Mouse (Mus musculus) ES-CJ7 (cell line): Measurements from ENCODE around the gene Trex1.
A peak's percentile ranks its signal among the peaks of the same experiment; 100 is the strongest.

Experiments used
- DNase-seq: peaks from one replicate; pipeline ENCODE4 v3.0.0; 2011; ENCODE audit warnings: low read depth, low spot score

Gene Trex1

DNA sequence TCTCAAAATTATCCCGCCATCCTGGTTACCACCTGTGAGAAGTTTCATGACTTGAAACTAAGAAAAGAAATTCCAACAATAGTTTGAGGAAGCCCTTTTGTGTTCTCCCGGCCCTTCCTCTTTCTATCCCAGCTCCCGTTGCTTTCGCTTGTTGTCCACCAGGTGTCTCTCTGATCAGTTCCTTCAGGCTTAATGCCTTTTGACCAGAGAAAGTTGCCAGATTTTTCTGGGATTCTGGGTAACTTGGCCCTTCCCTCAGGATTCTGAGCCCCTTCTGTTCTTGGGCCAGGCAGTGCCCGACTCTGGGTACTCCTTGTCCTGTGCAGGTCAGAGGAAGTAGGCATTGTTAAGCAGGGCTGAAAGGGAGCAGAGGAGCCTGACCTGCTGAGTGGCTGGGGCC is 28.5 kb upstream of the Trex1 start:
- DNase-seq = peak; percentile 63

DNA sequence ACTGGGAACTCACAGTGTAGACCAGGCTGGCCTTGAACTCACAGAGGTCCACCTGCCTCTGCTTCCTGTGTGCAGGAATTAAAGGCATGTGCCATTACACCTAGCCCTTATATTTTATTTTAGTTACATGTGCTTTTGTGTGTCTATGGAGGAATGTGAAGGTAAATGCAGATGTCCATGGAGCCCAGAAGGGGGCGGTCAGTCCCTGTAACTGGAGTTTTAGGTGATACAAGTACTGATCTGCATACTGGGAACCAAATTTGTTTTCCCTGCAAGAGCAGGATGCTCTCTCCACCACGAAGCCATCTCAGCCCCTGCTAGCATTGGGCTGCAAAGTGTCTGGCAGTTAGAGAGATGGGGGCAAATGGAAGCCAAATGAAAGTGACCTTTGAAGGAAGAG is 25.4 kb upstream of the Trex1 start:
- DNase-seq = peak; percentile 72

GRCm38 (mm10) chr9:109082124-109082800 is 22.7 kb upstream of the Trex1 start, which contains the start of the genes Ccdc51 and Tma7:
Gene Ccdc51 (plus strand): TSS chr9:109082493.
Gene Tma7 (minus strand): TSS chr9:109082587.
- DNase-seq = peak; percentile 96

DNA sequence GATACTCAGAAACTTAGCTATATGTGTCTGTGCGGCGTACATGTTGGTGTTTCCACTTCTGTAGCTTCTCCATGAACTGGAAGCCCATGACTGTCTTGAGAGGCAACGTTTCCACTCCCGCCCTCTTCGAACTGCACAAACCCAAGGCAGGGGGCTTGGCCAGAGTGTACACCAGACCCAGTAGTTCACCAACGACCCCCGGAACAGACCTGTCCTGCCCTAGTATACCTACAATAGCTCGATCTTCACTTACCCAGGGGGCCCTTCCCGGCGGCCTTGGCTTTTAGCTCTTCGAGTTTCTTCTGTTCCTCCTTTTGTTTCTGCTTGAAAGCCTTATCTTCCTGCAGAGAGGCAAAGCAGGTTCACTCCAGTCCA is 22.2 kb upstream of the Trex1 start:
- DNase-seq = no peak

DNA sequence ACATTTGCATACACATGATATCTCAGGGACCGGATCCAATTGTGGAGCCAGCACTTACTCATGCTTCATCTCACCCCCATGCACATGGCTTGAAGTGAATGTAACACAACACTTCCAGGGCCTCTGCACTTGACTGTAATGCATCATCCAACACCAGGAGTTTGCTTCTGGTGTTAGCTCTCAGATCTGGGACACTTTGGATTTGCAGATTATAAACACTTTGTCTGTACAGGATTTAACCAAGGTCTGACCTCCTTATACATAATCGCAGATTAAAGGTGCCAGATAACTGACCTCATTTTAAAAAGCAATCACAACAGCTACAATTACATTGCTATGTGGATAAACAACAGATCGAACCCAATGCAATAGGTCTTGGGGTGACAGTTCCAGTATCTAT is 21.0 kb upstream of the Trex1 start:
- DNase-seq = no peak

GRCm38 (mm10) chr9:109073661-109074573 is 14.4 kb upstream of the Trex1 start, which contains the start of gene Atrip:
Gene Atrip (minus strand): TSS chr9:109074124.
- DNase-seq = peak; percentile 84

DNA sequence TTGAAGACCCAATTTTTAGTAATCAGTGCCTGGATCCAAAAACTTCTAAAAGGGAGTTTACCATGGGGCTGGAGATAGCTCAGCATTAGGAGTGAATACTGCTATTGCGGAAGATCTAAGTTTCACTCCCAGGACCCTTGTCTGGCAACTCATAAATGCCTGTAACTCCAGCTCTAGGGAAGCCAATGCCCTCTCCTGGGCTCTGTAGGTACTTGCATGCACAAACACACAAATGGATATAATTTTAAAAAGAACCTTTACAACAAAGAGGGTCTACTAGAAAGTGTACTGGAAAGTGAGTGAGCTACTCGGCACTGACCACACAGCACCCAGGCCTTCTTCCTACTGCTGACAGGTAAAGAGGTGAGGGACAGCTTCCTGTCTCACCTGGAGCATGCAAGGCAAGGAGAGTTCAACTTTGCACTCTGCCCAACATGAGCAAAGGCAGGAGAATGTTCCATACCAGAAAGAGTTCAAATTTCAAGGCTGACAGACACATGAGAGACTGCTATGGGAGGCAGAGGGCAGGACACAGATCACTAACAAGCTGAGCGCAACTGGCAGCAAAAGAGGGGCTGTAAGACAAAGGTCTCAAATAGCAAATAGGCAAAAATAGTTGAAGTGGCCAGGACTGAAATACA is 8.7 kb upstream of the Trex1 start:
- no peak for DNase-seq

GRCm38 (mm10) chr9:109060898-109061295 is 1.4 kb upstream of the Trex1 start:
- DNase-seq = no peak

DNA sequence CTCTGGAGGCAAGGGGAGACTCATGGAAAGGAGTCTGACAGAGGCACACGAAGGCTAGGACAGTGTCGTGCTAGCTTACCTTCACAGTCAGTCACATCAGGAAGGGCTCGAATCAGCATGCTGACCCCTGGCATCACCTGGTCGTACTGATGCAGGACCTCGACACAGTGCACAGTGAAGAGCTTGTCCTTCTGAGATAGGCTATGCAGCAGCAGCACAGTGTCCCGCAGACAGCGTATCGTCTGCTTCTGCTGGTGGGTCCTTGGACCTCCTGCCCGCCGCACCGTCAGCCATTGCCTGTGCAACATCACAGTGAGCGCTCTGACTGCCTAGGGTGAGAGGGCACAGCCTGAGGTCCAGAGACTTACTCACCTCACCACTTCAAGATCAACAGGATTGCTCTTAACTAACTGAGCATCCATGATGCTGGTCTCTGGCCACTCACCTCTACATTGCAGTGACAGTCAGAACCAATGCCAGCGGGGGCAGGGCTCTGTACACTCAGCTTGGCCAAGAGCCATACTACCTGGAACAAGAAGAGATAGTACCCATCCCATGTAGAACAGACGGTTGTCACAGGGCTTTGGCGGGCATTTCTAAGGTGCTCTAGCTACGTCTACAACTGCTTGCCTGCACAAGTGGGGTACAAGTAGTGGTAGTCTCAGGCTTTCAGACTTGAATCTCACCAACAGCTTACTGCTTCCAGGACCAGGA is 807 bp upstream of the Trex1 start:
- DNase-seq = no peak

GRCm38 (mm10) chr9:109058006-109058765 is 1.3 kb downstream of the Trex1 start:
- no peak for DNase-seq

GRCm38 (mm10) chr9:109057543-109057942 is 2.0 kb downstream of the Trex1 start:
- DNase-seq = no peak

GRCm38 (mm10) chr9:109056916-109057315 is 2.6 kb downstream of the Trex1 start:
- DNase-seq = no peak

DNA sequence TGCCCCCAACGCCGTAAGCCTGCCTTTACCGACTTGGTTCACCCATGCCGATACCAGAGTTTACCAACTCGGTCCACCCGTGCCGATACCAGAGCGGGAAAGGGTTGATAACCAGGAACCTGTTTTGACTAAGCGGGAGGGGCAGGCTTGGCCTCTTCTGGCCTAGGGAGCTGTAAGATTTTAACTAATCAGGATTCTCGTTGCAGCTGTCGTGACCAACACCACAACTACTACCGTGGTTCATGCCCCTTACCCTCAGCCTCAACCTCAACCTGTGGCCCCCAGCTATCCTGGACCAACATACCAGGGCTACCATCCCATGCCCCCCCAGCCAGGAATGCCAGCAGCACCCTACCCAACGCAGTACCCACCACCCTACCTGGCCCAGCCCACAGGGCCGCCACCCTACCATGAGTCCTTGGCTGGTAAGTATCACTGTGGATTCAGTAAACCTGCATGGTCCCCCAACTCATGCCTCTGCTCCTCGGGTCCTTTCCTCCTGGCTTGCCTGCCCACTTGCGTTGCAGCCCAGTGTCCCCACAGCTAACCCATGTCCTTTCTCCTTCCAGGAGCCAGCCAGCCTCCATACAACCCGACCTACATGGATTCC is 3.3 kb downstream of the Trex1 start:
- DNase-seq = no peak

DNA sequence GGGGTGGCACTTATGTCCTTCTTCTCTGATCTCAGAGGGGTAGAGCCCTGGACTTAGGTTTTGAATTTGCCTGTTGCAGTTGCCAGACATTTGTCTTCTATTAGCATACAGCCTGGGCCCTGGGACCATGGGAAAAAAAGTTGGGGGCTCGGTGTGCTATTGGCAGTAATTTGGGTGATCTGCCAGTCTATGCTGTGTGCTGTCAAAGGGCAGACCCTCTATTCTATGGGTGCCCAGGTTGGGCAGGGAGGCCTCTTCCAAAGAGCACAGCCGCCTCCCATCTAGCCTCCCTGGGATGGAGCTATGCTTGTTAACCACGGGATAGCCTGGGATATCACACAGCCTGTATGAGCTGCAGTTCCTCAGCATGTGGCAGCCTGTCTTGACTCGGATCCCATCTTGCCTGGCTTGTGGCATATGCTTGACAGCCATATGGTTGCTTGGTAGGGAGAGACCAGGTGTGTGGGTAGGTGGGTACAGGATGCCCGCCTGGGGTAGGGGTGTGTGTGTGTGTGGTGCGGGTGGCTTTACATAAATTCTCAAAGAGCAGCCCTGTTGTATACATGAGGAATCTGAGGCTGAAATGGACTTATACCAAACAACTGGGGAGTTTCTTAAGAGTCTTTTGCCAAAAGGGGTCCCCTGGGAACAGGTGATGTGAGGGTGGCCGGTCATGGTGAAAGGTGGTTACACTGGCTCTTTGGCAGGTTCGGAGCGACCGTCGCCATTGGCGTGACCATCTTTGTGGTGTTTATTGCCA is 4.1 kb downstream of the Trex1 start:
- DNase-seq = no peak

DNA sequence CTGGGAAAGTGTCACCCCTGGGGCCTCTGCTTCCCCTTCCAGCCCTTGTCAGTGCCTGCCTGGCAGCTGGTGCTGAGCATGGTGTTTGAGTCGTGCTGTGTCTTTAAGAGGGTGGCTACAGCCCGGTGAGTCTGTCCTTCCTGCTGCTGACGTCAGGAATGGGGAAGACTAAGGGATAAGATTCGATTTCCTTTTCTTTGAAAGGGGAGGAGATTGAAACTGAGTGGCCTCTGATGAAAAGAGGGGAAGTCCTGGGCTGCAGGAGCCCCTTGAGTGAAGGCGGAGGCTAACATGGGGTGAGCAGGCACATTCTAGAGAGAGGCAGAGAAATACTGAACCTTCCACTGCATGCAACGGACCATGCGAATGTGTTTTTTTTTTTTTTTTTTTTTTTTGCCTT is 4.8 kb downstream of the Trex1 start:
- DNase-seq = peak; percentile 49

- DNase-seq = no peak
Measured at GRCm38 (mm10) chr9:109053851-109054250, 5.7 kb downstream of the Trex1 start.

DNA sequence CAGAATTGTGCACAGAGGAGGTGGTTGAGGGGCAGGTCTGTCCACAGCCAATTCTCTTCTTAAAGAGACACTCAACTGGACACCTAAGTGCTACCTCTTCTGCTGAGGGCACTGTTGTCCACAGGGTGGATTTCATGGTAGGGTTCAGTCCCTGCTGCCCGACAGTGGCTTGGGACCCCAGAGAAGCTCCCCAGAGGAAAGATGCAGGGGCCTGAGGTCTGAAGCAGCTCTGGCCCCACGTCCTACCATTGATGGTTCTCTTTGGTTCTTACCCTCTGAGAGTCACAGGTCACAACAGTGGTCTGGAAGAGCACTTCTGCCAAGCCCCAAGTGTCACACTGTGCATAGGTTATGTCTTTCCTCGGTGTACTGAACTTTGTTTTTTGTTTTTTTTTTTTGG is 6.2 kb downstream of the Trex1 start:
- no peak for DNase-seq

- no peak for DNase-seq
Measured at GRCm38 (mm10) chr9:109052490-109053260, 6.9 kb downstream of the Trex1 start.
